Mouse (Mus musculus) cerebellum, adult 11 months (tissue): Measurements from ENCODE around the gene Lyzl4.
"Not testable (repeated sequence)": the region's sequence is repeated elsewhere in the genome, so short reads cannot be mapped to it uniquely, and the experiment has no call there.

Experiments
- DNase-seq: peaks from one replicate; pipeline ENCODE4 v3.0.0; 2022

The Lyzl4 gene

GRCm38 (mm10) chr9:121600201-121600860, 41.6 kb downstream of the Lyzl4 start:
- DNase-seq, result no peak

GRCm38 (mm10) chr9:121599551-121599950, 42.3 kb downstream of the Lyzl4 start:
- no peak for DNase-seq

GRCm38 (mm10) chr9:121598106-121598505, 43.8 kb downstream of the Lyzl4 start:
- DNase-seq, result no peak

GRCm38 (mm10) chr9:121594771-121595170, 47.1 kb downstream of the Lyzl4 start:
- DNase-seq, result no peak

GRCm38 (mm10) chr9:121593768-121594167, 48.1 kb downstream of the Lyzl4 start:
- not testable (repeated sequence) for DNase-seq

- no peak for DNase-seq
Observed at GRCm38 (mm10) chr9:121592948-121593550, 48.8 kb downstream of the Lyzl4 start.

GRCm38 (mm10) chr9:121589533-121589932, 52.4 kb downstream of the Lyzl4 start:
- no peak for DNase-seq

GRCm38 (mm10) chr9:121574380-121574779, 67.5 kb downstream of the Lyzl4 start:
- DNase-seq, result no peak

- DNase-seq, result no peak
Observed at GRCm38 (mm10) chr9:121568451-121568850, 73.4 kb downstream of the Lyzl4 start.

GRCm38 (mm10) chr9:121566387-121566786, 75.5 kb downstream of the Lyzl4 start:
- no peak for DNase-seq

- DNase-seq, result no peak
Observed at GRCm38 (mm10) chr9:121563276-121563675, 78.6 kb downstream of the Lyzl4 start.

- DNase-seq, result no peak
Observed at GRCm38 (mm10) chr9:121560515-121560914, 81.4 kb downstream of the Lyzl4 start.

GRCm38 (mm10) chr9:121558167-121558566, 83.7 kb downstream of the Lyzl4 start:
- no peak for DNase-seq

GRCm38 (mm10) chr9:121556913-121557312, 85.0 kb downstream of the Lyzl4 start:
- DNase-seq, result no peak

- no peak for DNase-seq
Observed at GRCm38 (mm10) chr9:121555395-121556000, 86.4 kb downstream of the Lyzl4 start.

- no peak for DNase-seq
Observed at GRCm38 (mm10) chr9:121553643-121554042, 88.3 kb downstream of the Lyzl4 start.

GRCm38 (mm10) chr9:121550327-121550771, 91.5 kb downstream of the Lyzl4 start:
- DNase-seq, result no peak

GRCm38 (mm10) chr9:121549444-121549843, 92.5 kb downstream of the Lyzl4 start:
- no peak for DNase-seq

- DNase-seq, result no peak
Observed at GRCm38 (mm10) chr9:121549010-121549409, 92.9 kb downstream of the Lyzl4 start.

- DNase-seq, result no peak
Observed at GRCm38 (mm10) chr9:121547431-121547830, 94.5 kb downstream of the Lyzl4 start.

- no peak for DNase-seq
Observed at GRCm38 (mm10) chr9:121541530-121541929, 100.4 kb downstream of the Lyzl4 start.

GRCm38 (mm10) chr9:121532626-121533025, 109.3 kb downstream of the Lyzl4 start:
- DNase-seq, result no peak

GRCm38 (mm10) chr9:121528605-121529357, 113.1 kb downstream of the Lyzl4 start:
- DNase-seq, result no peak
